Mouse (Mus musculus) limb, embryonic 11.5 days (tissue): ENCODE data around the gene Asxl2. TPM values are rescaled to one million over a fixed set of nuclear protein-coding genes. Genes with fewer than 3 reads are reported as not detected.

Experiments
- ATAC-seq: fragments of 200-750 bp; cut with Nextera tagmentation; 2 replicates; pipeline ENCODE4 v1.8.0; 2017; ENCODE audit warnings: low read depth; ENCODE audit not compliant: insufficient number of reproducible peaks, low FRiP score, low TSS enrichment
- DNase-seq: peaks from one replicate; pipeline ENCODE4 v3.0.0-alpha.2; 2015; ENCODE audit warnings: low spot score
- H3K27ac ChIP-seq: fragments of 300-500 bp; sonication (generic); replicated peaks from 2 replicates; pipeline ENCODE4 v1.5.1; 2014; ENCODE audit warnings: low read depth, mild to moderate bottlenecking, low read length
- H3K27me3 ChIP-seq: fragments of 300-500 bp; sonication (generic); 2 replicates; pipeline ENCODE4 v1.6.1; 2014; ENCODE audit warnings: mild to moderate bottlenecking, low read length, mixed read lengths; ENCODE audit not compliant: control insufficient read depth, insufficient read depth
- H3K36me3 ChIP-seq: fragments of 300-500 bp; sonication (generic); 2 replicates; pipeline ENCODE4 v1.6.1; 2014; ENCODE audit warnings: mild to moderate bottlenecking, low read length, moderate library complexity, mixed read lengths; ENCODE audit not compliant: control insufficient read depth, insufficient read depth
- H3K4me1 ChIP-seq: fragments of 300-500 bp; sonication (generic); 2 replicates; pipeline ENCODE4 v1.6.1; 2014; ENCODE audit warnings: low read length, mixed read lengths; ENCODE audit not compliant: control insufficient read depth, insufficient read depth
- H3K4me2 ChIP-seq: fragments of 300-500 bp; sonication (generic); 2 replicates; pipeline ENCODE4 v1.6.1; 2014; ENCODE audit warnings: low read depth, mild to moderate bottlenecking, moderate library complexity; ENCODE audit not compliant: severe bottlenecking
- H3K4me3 ChIP-seq: fragments of 300-500 bp; sonication (generic); 2 replicates; pipeline ENCODE4 v1.5.1; 2014; ENCODE audit warnings: low read depth, low read length
- H3K9ac ChIP-seq: fragments of 300-500 bp; sonication (generic); 2 replicates; pipeline ENCODE4 v1.6.1; 2014; ENCODE audit warnings: mild to moderate bottlenecking, low read length
- H3K9me3 ChIP-seq: fragments of 300-500 bp; sonication (generic); 2 replicates; pipeline ENCODE4 v1.6.1; 2016; ENCODE audit warnings: low read length; ENCODE audit not compliant: control insufficient read depth
- WGBS: fragments of 180-500 bp; shearing (Covaris S2); extraction: QIAGEN DNeasy Blood & Tissue Kit; methylation state at CpG from one replicate; pipeline ENCODE4 v1.1.7; 2014; 5-methylcytosine and 5-hydroxymethylcytosine counted together
- polyA plus RNA-seq: library from polyadenylated mRNA; unstranded; fragments of >200 nt; fragmentation: Nextera tagmentation; extraction: Ambion mirVana; gene quantifications from 2 replicates; pipeline ENCODE4 v1.2.1, GENCODE M21; 2014

The Asxl2 gene
- polyA plus RNA-seq, 1 experiment from 2014 or later, result 18.0 TPM

- 91% methylated on average over 1 of the region's 1 CpGs for WGBS
- Histone ChIP-seq H3K9ac (no peak overlapping the region), H3K4me2 (no peak overlapping the region), H3K4me3 (no peak overlapping the region), H3K36me3 (0 out of 2 replicates have a peak, but pooled peaks cover 2% of the 10 kb centered on the region), H3K9me3 (no peaks in the 10 kb centered on the region), H3K27ac (no peak overlapping the region), H3K27me3 (no peaks in the 10 kb centered on the region), H3K4me1 (no peaks in the 10 kb centered on the region)
- DNase-seq (no peak), ATAC-seq (no peak)
Observed at GRCm38 (mm10) chr12:3422786-3423185, 3.9 kb upstream of the Asxl2 start.

- Histone ChIP-seq H3K36me3 (0 out of 2 replicates have a peak, but pooled peaks cover 2% of the 10 kb centered on the region), H3K4me3 (no peak overlapping the region), H3K9ac (no peak overlapping the region), H3K9me3 (no peaks in the 10 kb centered on the region), H3K4me1 (no peaks in the 10 kb centered on the region), H3K27ac (no peak overlapping the region), H3K27me3 (no peaks in the 10 kb centered on the region), H3K4me2 (no peak overlapping the region)
- no peak for DNase-seq
- no peak for ATAC-seq
- 85% methylated on average over 2 of the region's 2 CpGs for WGBS
Observed at GRCm38 (mm10) chr12:3424179-3424578, 2.5 kb upstream of the Asxl2 start.

GRCm38 (mm10) chr12:3425375-3426341 lies 999 bp upstream of the Asxl2 start:
- Histone ChIP-seq H3K4me1 (no peaks in the 10 kb centered on the region), H3K4me3 (peak overlapping the region; percentile 60), H3K36me3 (0 out of 2 replicates have a peak, but pooled peaks cover 2% of the 10 kb centered on the region), H3K4me2 (peak overlapping the region; percentile 48), H3K9ac (no peak overlapping the region; the same call in 1 of the 2 replicates), H3K9me3 (no peaks in the 10 kb centered on the region), H3K27me3 (no peaks in the 10 kb centered on the region), H3K27ac (peak overlapping the region; percentile 59; the same call in 1 of the 2 replicates)
- peak; percentile 38 for DNase-seq
- WGBS, result 47% methylated on average over 15 of the region's 15 CpGs
- ATAC-seq, result no peak

- Histone ChIP-seq H3K4me1 (no peaks in the 10 kb centered on the region), H3K9me3 (no peaks in the 10 kb centered on the region), H3K27ac (peak overlapping the region; percentile 74), H3K36me3 (0 out of 2 replicates have a peak, but pooled peaks cover 2% of the 10 kb centered on the region), H3K4me3 (peak overlapping the region; percentile 60), H3K27me3 (no peaks in the 10 kb centered on the region), H3K4me2 (peak overlapping the region; percentile 48), H3K9ac (peak overlapping the region; percentile 69)
- WGBS, result under 1% methylated on average over 65 of the region's 65 CpGs
- ATAC-seq (peak; percentile 65), DNase-seq (peak; percentile 76)
Observed at GRCm38 (mm10) chr12:3427067-3427889, 621 bp downstream of the Asxl2 start.

- 67% methylated on average over 11 of the region's 11 CpGs for WGBS
- no peak overlapping the region for H3K9ac ChIP-seq
- peak overlapping the region; percentile 74; the same call in 1 of the 2 replicates for H3K27ac ChIP-seq
Observed at GRCm38 (mm10) chr12:3427891-3428775, 1.5 kb downstream of the Asxl2 start.

GRCm38 (mm10) chr12:3429681-3430442 lies 3.2 kb downstream of the Asxl2 start:
- no peak overlapping the region for H3K4me3 ChIP-seq
- no peak overlapping the region for H3K27ac ChIP-seq
- H3K4me2 ChIP-seq, result no peak overlapping the region
- DNase-seq (no peak), ATAC-seq (no peak)
- H3K36me3 ChIP-seq, result no peaks in the 10 kb centered on the region
- H3K9ac ChIP-seq, result no peak overlapping the region
- no peaks in the 10 kb centered on the region for H3K4me1 ChIP-seq
- no peaks in the 10 kb centered on the region for H3K27me3 ChIP-seq
- no peaks in the 10 kb centered on the region for H3K9me3 ChIP-seq
- 92% methylated on average over 2 of the region's 2 CpGs for WGBS

More at GRCm38 (mm10) chr12:3427891-3428775, 1.5 kb downstream of the Asxl2 start:
- Histone ChIP-seq H3K4me3 (peak overlapping the region; percentile 60), H3K9me3 (no peaks in the 10 kb centered on the region), H3K4me1 (no peaks in the 10 kb centered on the region), H3K4me2 (peak overlapping the region; percentile 48; the same call in 1 of the 2 replicates), H3K36me3 (no peaks in the 10 kb centered on the region), H3K27me3 (no peaks in the 10 kb centered on the region)
- no peak for DNase-seq
- ATAC-seq, result no peak

- Histone ChIP-seq H3K27me3 (no peaks in the 10 kb centered on the region), H3K27ac (no peak overlapping the region), H3K4me3 (no peak overlapping the region), H3K36me3 (no peaks in the 10 kb centered on the region), H3K9ac (no peak overlapping the region), H3K9me3 (no peaks in the 10 kb centered on the region), H3K4me1 (no peaks in the 10 kb centered on the region), H3K4me2 (no peak overlapping the region)
- ATAC-seq (no peak), DNase-seq (no peak)
Observed at GRCm38 (mm10) chr12:3430443-3430753, 3.7 kb downstream of the Asxl2 start.
